Mouse (Mus musculus): Measurements from ENCODE around the gene Asb16.

DNA sequence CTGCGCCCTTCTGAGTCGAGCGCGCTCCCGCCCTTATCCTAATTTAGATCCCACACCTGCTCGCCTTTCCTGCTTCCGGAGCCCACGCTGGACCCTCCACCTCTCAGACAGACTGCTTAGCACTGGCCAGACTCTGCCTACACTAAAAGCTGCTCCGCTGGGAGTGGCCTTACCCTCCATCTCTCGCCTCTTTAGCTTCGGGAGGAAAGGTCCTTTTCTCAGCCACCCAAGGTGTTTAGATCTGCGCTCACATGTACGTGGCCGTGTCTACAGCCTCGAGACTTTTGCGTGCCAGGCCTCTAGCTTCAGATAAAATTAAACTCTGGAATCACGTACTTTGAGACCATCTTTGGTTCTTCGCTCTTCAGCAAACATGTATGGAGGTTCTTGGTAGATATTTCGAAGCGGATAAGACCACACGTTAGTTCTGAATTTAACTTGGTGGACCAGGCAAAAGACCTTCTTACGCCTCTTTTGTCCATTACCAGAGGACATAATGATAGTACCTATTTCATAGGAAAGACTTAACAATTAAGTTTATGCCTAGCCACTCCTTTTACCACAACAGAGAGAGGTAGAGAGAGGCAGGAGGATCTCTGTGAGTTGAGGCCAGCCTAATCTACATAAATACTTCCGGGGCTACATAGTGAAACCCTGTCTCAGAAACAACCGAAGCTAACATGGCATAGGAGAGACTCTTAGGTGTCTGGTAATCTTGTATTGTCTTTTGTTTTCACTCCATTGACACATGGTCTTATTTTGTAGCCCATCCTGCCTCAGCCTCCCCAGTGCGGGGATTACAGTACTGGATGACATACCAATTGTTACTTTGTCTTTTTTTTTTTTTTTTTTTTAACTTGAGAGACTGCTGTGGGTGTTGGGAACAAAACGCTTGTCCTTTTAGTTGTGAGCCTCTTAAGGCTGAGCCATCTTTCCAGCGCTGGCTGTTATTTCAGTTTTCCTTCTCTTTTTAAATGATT, 29.3 kb downstream of the Asb16 start:
- TF ChIP-seq POLR2A (IDR thresholded peaks at IDR 0.05; ENCODE audit: insufficient read depth, low read depth, low read length): no peak
- TF ChIP-seq CTCF (IDR thresholded peaks at IDR 0.05): no peak

Measured in heart, adult 2 months (tissue).